Mouse (Mus musculus): ENCODE data around the gene Rhox10. TPM values are rescaled to one million over a fixed set of nuclear protein-coding genes. Genes with fewer than 3 reads are reported as not detected.
"Not testable (repeated sequence)": the region's sequence is repeated elsewhere in the genome, so short reads cannot be mapped to it uniquely, and the experiment has no call there.

Rhox10 gene
- not detected in 2 replicates for polyA plus RNA-seq (2012)

DNA sequence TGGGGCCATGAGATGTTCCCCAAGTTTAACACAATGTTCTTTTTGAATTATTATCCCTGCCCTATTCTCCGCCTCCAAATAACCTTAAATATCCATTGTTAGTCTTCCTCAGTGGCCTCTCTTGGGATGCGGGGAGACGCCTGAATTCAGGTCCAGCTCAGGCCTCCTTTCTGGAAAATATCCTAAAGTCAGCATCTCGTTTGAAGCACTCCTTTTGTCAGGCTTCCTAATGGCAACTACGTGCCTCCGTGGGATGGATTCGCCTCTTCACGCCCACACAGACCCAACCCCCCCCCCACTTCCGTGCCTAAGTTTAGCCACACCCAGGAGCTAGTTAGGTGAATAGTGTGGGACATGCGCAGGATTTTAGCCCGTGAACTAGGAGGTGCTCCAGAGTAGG is at the start of gene Rhox10:
TSS of gene Rhox10 (plus strand) at position 301 of the 400 bp plus-strand sequence.
- TF ChIP-seq GATA1 (IDR thresholded peaks at IDR 0.05; ENCODE audit: low read length), result no peak

- TF ChIP-seq GATA1 (IDR thresholded peaks at IDR 0.05; ENCODE audit: low read length), result not testable (repeated sequence)
These were observed 47.7 kb upstream of the Rhox10 start, which contains the start of gene Btg1-ps1 for GRCm38 (mm10) chrX:38018597-38018996. Gene Btg1-ps1 (minus strand): TSS chrX:38018815.

- TF ChIP-seq GATA1 (IDR thresholded peaks at IDR 0.05; ENCODE audit: low read length), result no peak
These were observed 32.4 kb upstream of the Rhox10 start for GRCm38 (mm10) chrX:38033841-38034240.

DNA sequence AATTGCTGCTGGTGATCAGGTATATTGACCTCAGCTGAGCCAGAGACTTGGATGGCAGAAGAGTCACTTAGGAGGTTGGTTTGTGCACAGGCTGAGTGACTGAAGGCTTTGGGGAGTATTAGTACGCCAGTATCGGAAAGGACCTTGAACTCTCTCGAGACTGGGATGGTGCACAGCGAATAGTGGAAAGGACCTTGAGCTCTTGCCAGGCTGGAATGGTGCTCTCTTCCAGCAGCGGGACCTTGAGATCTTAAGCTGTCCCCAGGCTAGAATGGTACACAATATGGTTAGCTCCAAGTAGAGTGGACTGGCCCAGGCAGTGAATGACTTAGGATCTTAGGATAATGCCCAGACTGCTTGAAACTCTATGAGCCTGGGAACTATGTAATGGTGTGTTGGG is 26.6 kb upstream of the Rhox10 start:
- no peak for TF ChIP-seq GATA1 (IDR thresholded peaks at IDR 0.05; ENCODE audit: low read length)

GRCm38 (mm10) chrX:38043014-38043413 is 23.3 kb upstream of the Rhox10 start, which contains the start of gene Btg1-ps2:
Gene Btg1-ps2 (minus strand): TSS chrX:38043114.
- TF ChIP-seq GATA1 (IDR thresholded peaks at IDR 0.05; ENCODE audit: low read length), result not testable (repeated sequence)

GRCm38 (mm10) chrX:38061544-38061943 is 4.7 kb upstream of the Rhox10 start:
- no peak for TF ChIP-seq GATA1 (IDR thresholded peaks at IDR 0.05; ENCODE audit: low read length)

DNA sequence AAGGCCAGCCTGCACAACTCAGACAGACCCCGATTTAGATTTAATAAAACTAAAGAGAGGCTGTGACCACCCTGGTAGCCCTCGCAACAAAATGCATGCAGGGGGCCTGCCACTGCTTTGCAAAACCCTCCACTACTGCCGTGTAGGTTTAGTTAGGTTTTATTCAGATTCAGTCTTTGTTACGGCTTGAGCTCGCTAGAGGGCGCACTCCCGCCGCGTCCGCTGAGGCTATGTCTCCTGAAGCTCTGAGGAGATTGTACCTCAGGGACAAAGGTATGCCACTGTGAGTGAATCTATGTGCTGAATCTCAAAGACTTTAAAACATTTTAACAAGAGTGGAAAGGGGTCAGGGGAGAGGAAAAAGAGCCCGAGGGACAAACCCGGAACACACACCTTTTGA is 18.0 kb downstream of the Rhox10 start:
- no peak for TF ChIP-seq GATA1 (IDR thresholded peaks at IDR 0.05; ENCODE audit: low read length)

DNA sequence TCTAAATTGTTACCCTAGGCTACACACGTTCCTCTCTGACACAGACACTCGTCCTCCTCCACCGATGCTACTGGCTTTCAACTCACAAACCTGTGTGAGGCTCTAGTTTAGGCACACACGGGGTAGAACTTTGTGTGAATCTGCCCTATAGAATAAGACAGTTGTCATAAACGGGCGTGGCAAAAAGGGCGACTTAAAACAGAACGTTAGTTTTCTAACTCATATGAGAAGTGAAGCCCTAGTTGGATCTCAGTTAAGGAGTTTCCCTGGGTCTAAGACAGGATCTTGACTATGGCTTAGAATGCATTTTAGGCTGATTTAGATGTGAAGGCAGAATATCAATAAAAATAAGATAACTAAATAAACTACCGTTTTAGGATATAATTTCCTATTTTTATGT is 18.8 kb downstream of the Rhox10 start, which contains the start of gene Rhox11:
TSS of gene Rhox11 (minus strand) at position 101 of the 400 bp plus-strand sequence.
- no peak for TF ChIP-seq GATA1 (IDR thresholded peaks at IDR 0.05; ENCODE audit: low read length)

GRCm38 (mm10) chrX:38110807-38111206 is 44.5 kb downstream of the Rhox10 start, which contains the start of gene Rhox12:
Gene Rhox12 (minus strand): TSS chrX:38110907.
- no peak for TF ChIP-seq GATA1 (IDR thresholded peaks at IDR 0.05; ENCODE audit: low read length)

- no peak for TF ChIP-seq GATA1 (IDR thresholded peaks at IDR 0.05; ENCODE audit: low read length)
These were observed 54.7 kb downstream of the Rhox10 start, which contains the start of gene Rhox13 for GRCm38 (mm10) chrX:38120982-38121381. Gene Rhox13 (plus strand): TSS chrX:38121219.

Other genes with a start within 250 kb of the Rhox10 start
- not detected in 2 replicates for gene Rhox6, start 239.6 kb upstream of the Rhox10 start, polyA plus RNA-seq (2012)
- not detected in 2 replicates for gene Rhox7a, start 234.8 kb upstream of the Rhox10 start, polyA plus RNA-seq (2012)
- gene Rhox8, start 187.5 kb upstream of the Rhox10 start, polyA plus RNA-seq (2012), result not detected in 2 replicates
- not detected in 2 replicates for gene Rhox7b, start 169.2 kb upstream of the Rhox10 start, polyA plus RNA-seq (2012)
- not detected in 2 replicates for gene Rhox9, start 164.7 kb upstream of the Rhox10 start, polyA plus RNA-seq (2012)
- gene Btg1-ps1, start 47.7 kb upstream of the Rhox10 start, polyA plus RNA-seq (2012), result not detected in 2 replicates
- not detected in 2 replicates for gene Btg1-ps2, start 23.4 kb upstream of the Rhox10 start, polyA plus RNA-seq (2012)
- gene Rhox11, start 18.7 kb downstream of the Rhox10 start, polyA plus RNA-seq (2012), result not detected in 2 replicates
- gene Rhox12, start 44.4 kb downstream of the Rhox10 start, polyA plus RNA-seq (2012), result not detected in 2 replicates
- not detected in 2 replicates for gene Rhox13, start 54.7 kb downstream of the Rhox10 start, polyA plus RNA-seq (2012)
- gene Zbtb33, start 123.3 kb downstream of the Rhox10 start, polyA plus RNA-seq (2012), result 1.7 and 2.4 TPM in 2 replicates
- gene Tmem255a, start 186.0 kb downstream of the Rhox10 start, polyA plus RNA-seq (2012), result not detected in 2 replicates
- not detected in 2 replicates for gene Atp1b4, start 249.7 kb downstream of the Rhox10 start, polyA plus RNA-seq (2012)